Mouse (Mus musculus) liver, postnatal 0 days (tissue): ENCODE measurements around the gene Tbx2.

Experiments used
- CTCF ChIP-seq: sonication (generic); IDR thresholded peaks from 2 replicates; pipeline ENCODE4 v1.5.1; 2016; ENCODE audit warnings: antibody characterized with exemption, low read depth
- EP300 ChIP-seq: IDR thresholded peaks from 2 replicates; pipeline ENCODE4 v1.6.1; 2016; ENCODE audit warnings: antibody characterized with exemption, low read depth, mild to moderate bottlenecking

DNA sequence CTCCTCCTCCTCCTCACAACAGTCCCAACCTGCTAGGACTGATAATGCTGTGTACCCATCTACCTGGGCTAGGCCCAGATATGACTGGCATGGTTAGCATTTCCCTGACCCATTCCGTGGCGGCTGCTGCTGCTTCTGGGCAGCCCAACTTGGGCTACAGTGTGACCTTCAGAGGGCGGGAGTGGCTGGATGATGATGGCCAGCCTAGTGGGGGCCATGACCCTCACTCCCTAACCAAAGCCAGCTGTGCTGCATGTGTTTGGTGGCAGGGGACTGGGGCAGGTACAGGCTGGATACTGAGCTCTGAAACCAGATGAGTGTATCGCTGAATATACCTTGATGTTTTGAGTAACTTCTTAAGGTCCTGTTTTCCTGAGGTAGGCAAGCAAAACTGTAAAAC is 8.6 kb upstream of the Tbx2 start:
- TF ChIP-seq CTCF (no peak), EP300 (no peak)
